Mouse (Mus musculus) G1E (cell line): ENCODE measurements around the gene Rab3gap1. TPM values are rescaled to one million over a fixed set of nuclear protein-coding genes. Genes with fewer than 3 reads are reported as not detected.

Experiments
- ATAC-seq: 2 replicates; pipeline ENCODE4 v1.8.0; 2016; ENCODE audit warnings: mild to moderate bottlenecking; ENCODE audit not compliant: insufficient number of reproducible peaks, poor library complexity, low FRiP score, severe bottlenecking; ENCODE audit errors: extremely low read depth
- DNase-seq: peaks from one replicate; pipeline ENCODE4 v3.0.0; 2012; ENCODE audit warnings: low spot score
- H3K27me3 ChIP-seq: 2 replicates; pipeline ENCODE4 v1.6.1; 2012; ENCODE audit warnings: mild to moderate bottlenecking, low read length, inconsistent platforms; ENCODE audit not compliant: insufficient read depth
- H3K36me3 ChIP-seq: replicated peaks from 2 replicates; pipeline ENCODE3; 2012; ENCODE audit warnings: mild to moderate bottlenecking, inconsistent platforms
- H3K4me1 ChIP-seq: 2 replicates; pipeline ENCODE4 v1.6.1; 2012; ENCODE audit warnings: low read depth, low read length, inconsistent platforms, mixed read lengths; ENCODE audit not compliant: insufficient read depth
- H3K4me3 ChIP-seq: 2 replicates; pipeline ENCODE4 v1.5.1; 2012; ENCODE audit warnings: low read depth, mild to moderate bottlenecking, inconsistent platforms, low read length, moderate library complexity, mixed read lengths
- H3K9me3 ChIP-seq: replicated peaks from 2 replicates; pipeline ENCODE4 v1.6.1; 2012; ENCODE audit warnings: inconsistent platforms
- CTCF ChIP-seq: IDR thresholded peaks from 2 replicates; pipeline ENCODE4 v1.5.1; 2012; ENCODE audit warnings: low read depth, low read length, inconsistent platforms, mixed read lengths
- GATA1 ChIP-seq: IDR thresholded peaks from 2 replicates; pipeline ENCODE4 v1.6.1; 2012; ENCODE audit warnings: borderline replicate concordance, low read length, inconsistent platforms, mixed read lengths
- GATA2 ChIP-seq: IDR thresholded peaks from 2 replicates; pipeline ENCODE4 v1.6.1; 2012; ENCODE audit warnings: low read depth, low read length, inconsistent platforms, borderline replicate concordance
- POLR2AphosphoS5 ChIP-seq: IDR thresholded peaks from 2 replicates; pipeline ENCODE4 v1.6.1; 2012; ENCODE audit warnings: low read depth, low read length, inconsistent platforms; ENCODE audit not compliant: insufficient replicate concordance
- TAL1 ChIP-seq: conservative IDR thresholded peaks from 2 replicates; pipeline ENCODE4 v1.6.1; 2012; ENCODE audit warnings: low read depth, low read length, inconsistent platforms, mixed read lengths
- polyA plus RNA-seq: library from polyadenylated mRNA; stranded (reverse); fragments of >175 nt; gene quantifications from 2 replicates; pipeline ENCODE4 v1.2.3, GENCODE M21; 2012
- total RNA-seq, 2 experiments: library from RNA; stranded (forward) in 1 of 2; stranded (reverse) in 1 of 2; fragments of 200-1000 nt in 1 of 2; fragments of >200 nt in 1 of 2; fragmentation: Nextera tagmentation in 1 of 2; gene quantifications; 2 replicates each; pipeline ENCODE4 v1.2.3; 2014 to 2017

Gene Rab3gap1
- total and polyA plus RNA-seq, 3 experiments = 29.0 to 70.8 (median 36.0) TPM

GRCm38 (mm10) chr1:127860492-127860891 lies 8.1 kb upstream of the Rab3gap1 start:
- DNase-seq (no peak), ATAC-seq (no peak)
- no peak for TF ChIP-seq TAL1
- no peak for TF ChIP-seq GATA1
- no peak for TF ChIP-seq GATA2
- no peak for TF ChIP-seq CTCF
- TF ChIP-seq POLR2AphosphoS5 = no peak
- Histone ChIP-seq H3K36me3 (no peaks in the 10 kb centered on the region), H3K27me3 (peaks cover 6% of the 10 kb centered on the region), H3K4me1 (peaks cover 5% of the 10 kb centered on the region; the same call in 1 of the 2 replicates), H3K4me3 (no peak overlapping the region), H3K9me3 (no peaks in the 10 kb centered on the region)

- Histone ChIP-seq H3K4me3 (no peak overlapping the region), H3K27me3 (peaks cover 6% of the 10 kb centered on the region), H3K4me1 (0 out of 2 replicates have a peak, but pooled peaks cover 2% of the 10 kb centered on the region), H3K9me3 (no peaks in the 10 kb centered on the region), H3K36me3 (no peaks in the 10 kb centered on the region)
- ATAC-seq = no peak
- TF ChIP-seq POLR2AphosphoS5 (no peak), GATA2 (no peak), GATA1 (no peak), TAL1 (no peak), CTCF (no peak)
- DNase-seq = no peak
Observed at GRCm38 (mm10) chr1:127861900-127862299, 6.7 kb upstream of the Rab3gap1 start.

GRCm38 (mm10) chr1:127863806-127864205 lies 4.8 kb upstream of the Rab3gap1 start:
- DNase-seq (no peak), ATAC-seq (no peak)
- H3K4me1 ChIP-seq = peaks cover 4% of the 10 kb centered on the region
- H3K36me3 ChIP-seq = no peaks in the 10 kb centered on the region
- no peak for TF ChIP-seq TAL1
- TF ChIP-seq CTCF = no peak
- TF ChIP-seq POLR2AphosphoS5 = no peak
- H3K4me3 ChIP-seq = no peak overlapping the region
- peaks cover 3% of the 10 kb centered on the region for H3K27me3 ChIP-seq
- no peaks in the 10 kb centered on the region for H3K9me3 ChIP-seq

GRCm38 (mm10) chr1:127869276-127869675 lies 703 bp downstream of the Rab3gap1 start:
- no peaks in the 10 kb centered on the region for H3K9me3 ChIP-seq
- no peak for ATAC-seq
- H3K4me3 ChIP-seq = peak overlapping the region; percentile 93
- no peak for TF ChIP-seq POLR2AphosphoS5
- TF ChIP-seq CTCF = no peak
- TF ChIP-seq GATA1 = no peak
- TF ChIP-seq GATA2 = no peak
- no peaks in the 10 kb centered on the region for H3K27me3 ChIP-seq
- peaks cover 32% of the 10 kb centered on the region for H3K36me3 ChIP-seq
- DNase-seq = no peak
- H3K4me1 ChIP-seq = peaks cover 21% of the 10 kb centered on the region

GRCm38 (mm10) chr1:127899401-127899800 lies 30.8 kb downstream of the Rab3gap1 start:
- ATAC-seq (no peak), DNase-seq (no peak)
- H3K36me3 ChIP-seq = peaks cover 40% of the 10 kb centered on the region
- H3K27me3 ChIP-seq = no peaks in the 10 kb centered on the region
- TF ChIP-seq CTCF = no peak
- no peak for TF ChIP-seq GATA1
- no peak for TF ChIP-seq TAL1
- no peak for TF ChIP-seq GATA2
- no peak for TF ChIP-seq POLR2AphosphoS5
- no peaks in the 10 kb centered on the region for H3K9me3 ChIP-seq
- H3K4me3 ChIP-seq = no peak overlapping the region
- H3K4me1 ChIP-seq = no peaks in the 10 kb centered on the region; the same call in 1 of the 2 replicates

- H3K4me1 ChIP-seq = no peaks in the 10 kb centered on the region; the same call in 1 of the 2 replicates
- H3K27me3 ChIP-seq = no peaks in the 10 kb centered on the region
- no peak for TF ChIP-seq GATA1
- TF ChIP-seq GATA2 = no peak
- TF ChIP-seq TAL1 = no peak
- TF ChIP-seq CTCF = no peak
- TF ChIP-seq POLR2AphosphoS5 = no peak
- no peaks in the 10 kb centered on the region for H3K9me3 ChIP-seq
- H3K4me3 ChIP-seq = no peak overlapping the region
- H3K36me3 ChIP-seq = peaks cover 56% of the 10 kb centered on the region
- ATAC-seq (no peak), DNase-seq (no peak)
Observed at GRCm38 (mm10) chr1:127904774-127905385, 36.3 kb downstream of the Rab3gap1 start.

GRCm38 (mm10) chr1:127913116-127913515 lies 44.5 kb downstream of the Rab3gap1 start:
- no peaks in the 10 kb centered on the region for H3K4me1 ChIP-seq
- no peak for ATAC-seq
- no peaks in the 10 kb centered on the region for H3K9me3 ChIP-seq
- no peak overlapping the region for H3K4me3 ChIP-seq
- H3K27me3 ChIP-seq = no peaks in the 10 kb centered on the region
- TF ChIP-seq GATA2 (no peak), CTCF (no peak), TAL1 (no peak), GATA1 (no peak), POLR2AphosphoS5 (no peak)
- H3K36me3 ChIP-seq = peaks cover 66% of the 10 kb centered on the region
- no peak for DNase-seq
